Mouse (Mus musculus): ENCODE results near the gene Snrnp35.

- TF ChIP-seq CTCF (IDR thresholded peaks at IDR 0.05; ENCODE audit: borderline replicate concordance, control insufficient read depth, extremely low read depth, insufficient read depth, low read length, poor library complexity) = no peak
- TF ChIP-seq POLR2A (IDR thresholded peaks at IDR 0.05; ENCODE audit: control insufficient read depth, extremely low read depth, insufficient read depth, low read length, poor library complexity) = no peak
These were observed 26.3 kb downstream of the Snrnp35 start for GRCm38 (mm10) chr5:124509200-124509599.

Measured in thymus, adult 2 months (tissue).